Mouse (Mus musculus) kidney, adult 2 months (tissue): Measurements from ENCODE around the gene Rapgef3. TPM values are rescaled to one million over a fixed set of nuclear protein-coding genes. Genes with fewer than 3 reads are reported as not detected.

Experiments
- DNase-seq: peaks from one replicate; pipeline ENCODE4 v3.0.0; 2021
- H3K27ac ChIP-seq: fragments of 200-500 bp; 2 replicates; pipeline ENCODE4 v1.5.1; 2012; ENCODE audit warnings: low read depth, low read length, control low read depth, inconsistent platforms; ENCODE audit not compliant: insufficient read depth
- H3K27me3 ChIP-seq: fragments of 200-500 bp; replicated peaks from 2 replicates; pipeline ENCODE4 v1.6.1; 2012; ENCODE audit warnings: mild to moderate bottlenecking, moderate library complexity, low read length, inconsistent platforms; ENCODE audit not compliant: control insufficient read depth, insufficient read depth
- H3K36me3 ChIP-seq: fragments of 200-500 bp; 2 replicates; pipeline ENCODE4 v1.6.1; 2012; ENCODE audit warnings: mild to moderate bottlenecking, moderate library complexity, low read length, inconsistent platforms; ENCODE audit not compliant: control insufficient read depth, insufficient read depth
- H3K4me1 ChIP-seq: fragments of 200-500 bp; 2 replicates; pipeline ENCODE4 v1.6.1; 2011; ENCODE audit warnings: low read length; ENCODE audit not compliant: control insufficient read depth, insufficient read depth
- H3K4me3 ChIP-seq: fragments of 200-500 bp; 2 replicates; pipeline ENCODE4 v1.5.1; 2011; ENCODE audit warnings: mild to moderate bottlenecking, low read depth, low read length, control low read depth; ENCODE audit not compliant: insufficient read depth
- CTCF ChIP-seq: fragments of 200-500 bp; conservative IDR thresholded peaks from 2 replicates; pipeline ENCODE4 v1.5.1; 2011; ENCODE audit warnings: low read depth, mild to moderate bottlenecking, control low read depth, low read length, moderate library complexity, mixed read lengths; ENCODE audit not compliant: insufficient read depth, insufficient read length
- POLR2A ChIP-seq: fragments of 200-500 bp; IDR thresholded peaks from one replicate; pipeline ENCODE4 v1.6.1; 2011; ENCODE audit warnings: low read depth, low read length, control low read depth
- WGBS: fragments of 180-500 bp; shearing (Covaris S2); methylation state at CpG from one replicate; pipeline ENCODE4 v1.1.7; 2018; 5-methylcytosine and 5-hydroxymethylcytosine counted together
- polyA plus RNA-seq: library from polyadenylated mRNA; depleted of rRNA; stranded (reverse); fragments of >200 nt; gene quantifications from 2 replicates; pipeline ENCODE4 v1.2.3, GENCODE M21; 2012

The Rapgef3 gene
- polyA plus RNA-seq, 1 experiment = 136 TPM

DNA sequence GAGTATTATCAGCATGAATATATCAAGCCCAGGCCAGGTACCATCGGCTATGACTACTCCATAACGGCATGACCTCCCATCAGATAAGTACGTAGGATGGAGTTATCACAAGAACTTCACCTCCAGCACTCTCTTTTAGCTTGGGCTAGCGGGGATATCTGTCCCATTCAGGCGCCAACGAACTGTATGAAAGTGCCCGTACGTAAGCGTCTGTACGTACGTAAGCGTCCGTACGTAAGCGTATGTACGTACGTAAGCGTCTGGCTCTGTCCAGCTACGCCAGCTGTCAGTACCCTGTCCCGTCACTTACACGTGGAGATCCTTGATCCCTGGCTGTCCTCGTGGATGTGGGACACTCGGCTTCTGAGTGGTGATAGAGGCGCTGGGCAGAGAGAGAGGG, 21.0 kb downstream of the Rapgef3 start:
- 95% methylated on average over 24 of the region's 24 CpGs for WGBS
- H3K4me3 ChIP-seq = no peak overlapping the region
- H3K27me3 ChIP-seq = no peaks in the 10 kb centered on the region
- DNase-seq = no peak
- H3K27ac ChIP-seq = no peak overlapping the region
- H3K4me1 ChIP-seq = peaks cover 20% of the 10 kb centered on the region
- H3K36me3 ChIP-seq = peaks cover 18% of the 10 kb centered on the region
- TF ChIP-seq POLR2A = no peak
- TF ChIP-seq CTCF = no peak

DNA sequence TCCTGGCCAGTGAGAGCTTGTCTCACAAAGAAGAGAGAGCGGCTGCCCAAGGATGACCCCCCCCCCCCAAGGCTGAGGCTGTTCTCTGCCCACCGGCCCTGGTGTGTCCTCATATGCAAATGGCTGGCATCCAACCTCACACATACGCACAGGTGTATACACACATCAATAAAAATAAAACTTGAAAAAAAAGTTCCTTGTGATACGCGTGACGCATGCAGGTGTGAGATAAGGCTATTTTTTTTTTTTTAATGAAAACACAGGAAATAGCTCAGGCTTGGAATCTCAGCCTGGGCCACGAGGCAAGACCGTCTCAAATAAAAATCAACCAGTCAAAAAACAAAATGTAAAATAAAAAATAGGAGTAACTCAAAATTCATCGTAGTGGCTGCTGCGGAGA, 21.5 kb downstream of the Rapgef3 start:
- WGBS = 81% methylated on average over 10 of the region's 10 CpGs
- Histone ChIP-seq H3K27me3 (no peaks in the 10 kb centered on the region), H3K4me1 (peaks cover 22% of the 10 kb centered on the region), H3K4me3 (no peak overlapping the region), H3K36me3 (peaks cover 18% of the 10 kb centered on the region), H3K27ac (no peak overlapping the region)
- DNase-seq = no peak
- no peak for TF ChIP-seq CTCF
- TF ChIP-seq POLR2A = no peak

DNA sequence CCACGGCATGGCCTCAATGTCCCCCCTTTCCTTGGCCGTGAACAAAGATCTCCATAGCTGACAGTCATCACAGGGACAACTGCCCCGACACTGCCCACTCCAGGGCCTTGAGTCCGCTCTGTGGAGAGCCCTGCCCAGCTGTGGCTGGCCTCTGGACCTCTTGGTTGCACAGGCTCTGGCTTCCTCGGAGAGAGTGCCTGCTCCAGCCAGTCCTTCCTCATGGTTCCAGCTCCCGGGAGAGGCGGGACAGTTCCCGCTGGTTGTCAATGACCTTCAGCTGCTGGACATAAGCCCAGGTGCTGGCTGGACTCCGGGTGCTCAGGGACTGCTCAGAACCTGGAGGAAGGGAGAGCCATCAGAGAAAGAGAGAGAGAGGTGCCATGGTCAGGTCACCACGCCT, 22.4 kb downstream of the Rapgef3 start:
- peaks cover 16% of the 10 kb centered on the region for H3K36me3 ChIP-seq
- WGBS = 26% methylated on average over 10 of the region's 10 CpGs
- H3K4me1 ChIP-seq = peaks cover 22% of the 10 kb centered on the region
- DNase-seq = peak; percentile 95
- H3K27me3 ChIP-seq = no peaks in the 10 kb centered on the region
- H3K4me3 ChIP-seq = no peak overlapping the region
- TF ChIP-seq CTCF (no peak), POLR2A (no peak)
- H3K27ac ChIP-seq = peak overlapping the region; percentile 14

DNA sequence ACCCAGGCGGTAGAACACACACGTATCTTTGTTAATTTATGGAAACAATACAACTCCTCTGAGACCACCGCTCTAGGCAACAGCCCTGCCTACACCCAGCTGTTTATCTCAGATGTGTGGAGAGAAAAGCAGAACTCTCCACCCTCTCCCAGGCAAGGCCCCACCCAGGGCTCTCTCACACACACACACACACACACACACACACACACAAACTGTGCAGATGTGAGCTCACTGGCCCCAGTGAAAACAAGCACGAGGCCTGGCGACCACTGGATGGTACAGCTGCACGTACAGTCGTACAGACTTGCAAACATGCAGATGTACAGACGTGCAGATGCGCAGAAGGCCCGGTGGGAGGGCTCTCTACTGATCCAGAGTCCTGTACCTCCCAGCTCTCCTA, 22.8 kb downstream of the Rapgef3 start:
- WGBS = 80% methylated on average over 10 of the region's 10 CpGs
- peaks cover 12% of the 10 kb centered on the region for H3K36me3 ChIP-seq
- no peak for DNase-seq
- peaks cover 22% of the 10 kb centered on the region for H3K4me1 ChIP-seq
- no peak for TF ChIP-seq POLR2A
- no peak for TF ChIP-seq CTCF
- peak overlapping the region; percentile 14 for H3K27ac ChIP-seq
- no peaks in the 10 kb centered on the region for H3K27me3 ChIP-seq
- no peak overlapping the region for H3K4me3 ChIP-seq

DNA sequence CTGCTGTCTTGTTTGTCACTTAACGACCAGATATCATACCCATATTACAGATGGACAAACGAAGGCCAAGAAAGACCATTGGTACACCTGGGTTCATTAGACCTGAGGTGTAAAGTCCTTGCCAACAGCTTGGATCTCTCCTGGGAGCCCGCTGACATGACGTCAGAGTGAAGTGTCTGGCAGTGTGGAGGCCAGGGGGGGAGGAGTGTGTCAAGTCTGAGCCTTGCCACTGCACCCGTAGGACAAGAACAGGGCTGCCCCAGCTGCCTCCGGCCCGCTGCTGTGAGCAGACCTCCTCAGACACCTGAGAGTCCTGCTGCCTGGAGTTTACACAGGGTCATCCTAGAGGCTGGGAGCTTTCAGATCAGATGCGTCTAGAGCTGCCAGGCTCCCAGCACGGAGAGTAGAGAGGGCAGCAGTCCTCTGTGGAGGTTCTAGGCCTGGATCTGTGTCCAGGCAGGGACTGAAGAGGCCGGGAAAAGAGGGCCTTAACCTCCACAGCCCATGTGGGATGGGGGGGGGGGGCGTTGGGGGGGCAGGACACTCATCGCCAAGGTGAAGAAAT, 23.7 kb downstream of the Rapgef3 start:
- WGBS = 56% methylated on average over 12 of the region's 12 CpGs
- TF ChIP-seq POLR2A = no peak
- TF ChIP-seq CTCF = no peak

DNA sequence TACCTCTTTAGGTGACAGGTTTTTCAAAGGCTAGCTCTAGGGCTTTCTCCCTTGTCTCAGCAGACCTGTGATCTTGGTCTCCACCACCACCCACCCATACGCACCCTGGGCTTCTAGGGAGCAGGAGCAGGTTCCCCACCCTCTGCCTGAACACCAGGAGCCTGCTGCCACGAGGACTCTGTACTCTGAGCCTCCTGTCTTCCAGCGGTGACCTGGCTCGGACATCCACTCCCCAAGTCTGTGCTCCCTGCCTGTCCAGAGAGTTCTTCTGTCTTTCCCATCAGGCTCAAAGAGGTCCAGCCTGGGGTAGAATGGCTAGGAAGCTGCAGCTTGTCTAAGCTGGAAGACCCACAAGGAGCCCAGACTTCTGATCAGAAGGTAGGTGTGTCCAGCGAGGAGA, 24.6 kb downstream of the Rapgef3 start:
- 57% methylated on average over 5 of the region's 5 CpGs for WGBS

More for the DNA sequence above, 23.7 kb downstream of the Rapgef3 start:
- no peak overlapping the region for H3K27ac ChIP-seq
- no peak overlapping the region for H3K4me3 ChIP-seq
- no peak for DNase-seq
- peaks cover 8% of the 10 kb centered on the region; the same call in 1 of the 2 replicates for H3K36me3 ChIP-seq
- H3K4me1 ChIP-seq = peaks cover 22% of the 10 kb centered on the region
- H3K27me3 ChIP-seq = no peaks in the 10 kb centered on the region

DNA sequence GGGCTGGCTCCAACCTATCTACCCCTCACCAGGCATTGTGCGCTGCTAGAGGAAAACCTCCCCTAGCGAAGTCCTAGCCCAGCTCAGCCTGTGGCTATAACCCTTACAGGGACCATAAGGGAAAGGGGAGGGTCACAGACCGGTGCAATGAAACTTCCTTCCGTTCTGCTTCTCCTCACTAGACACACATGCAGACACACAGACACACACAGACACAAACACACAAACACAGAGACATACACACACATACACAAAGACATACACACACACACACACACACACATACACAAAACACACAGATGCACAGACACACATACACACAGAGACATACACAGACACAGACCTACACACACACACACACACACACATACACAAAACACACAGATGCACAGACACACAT, 25.2 kb downstream of the Rapgef3 start:
- no peak for TF ChIP-seq CTCF
- TF ChIP-seq POLR2A = no peak
- peaks cover 22% of the 10 kb centered on the region for H3K4me1 ChIP-seq
- no peak overlapping the region for H3K4me3 ChIP-seq
- WGBS = 57% methylated on average over 4 of the region's 4 CpGs
- DNase-seq = no peak
- no peak overlapping the region for H3K27ac ChIP-seq
- no peaks in the 10 kb centered on the region for H3K27me3 ChIP-seq
- H3K36me3 ChIP-seq = peaks cover 8% of the 10 kb centered on the region; the same call in 1 of the 2 replicates

More for the DNA sequence above, 24.6 kb downstream of the Rapgef3 start:
- Histone ChIP-seq H3K36me3 (peaks cover 8% of the 10 kb centered on the region; the same call in 1 of the 2 replicates), H3K27me3 (no peaks in the 10 kb centered on the region), H3K4me3 (no peak overlapping the region), H3K4me1 (peaks cover 22% of the 10 kb centered on the region), H3K27ac (no peak overlapping the region)
- TF ChIP-seq POLR2A = no peak
- no peak for TF ChIP-seq CTCF
- peak; percentile 58 for DNase-seq

DNA sequence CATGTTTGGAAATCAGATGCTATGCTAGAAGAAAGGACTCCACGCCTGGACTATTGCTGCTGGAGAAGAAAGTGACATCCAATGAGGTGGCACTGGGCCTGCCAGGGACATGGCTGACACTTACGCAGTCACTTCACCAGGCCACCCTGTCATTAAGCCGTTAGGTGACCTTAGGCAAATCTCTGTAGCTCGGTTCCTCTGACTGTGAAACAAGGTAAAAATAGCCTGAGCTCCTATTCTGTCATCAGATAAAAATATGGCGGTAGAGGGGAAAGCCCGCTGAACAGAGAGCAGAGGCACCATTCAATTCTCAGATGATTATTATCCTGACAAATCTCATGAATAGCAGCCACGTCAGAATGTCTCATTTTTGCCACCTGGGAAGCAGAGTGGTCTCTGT, 25.7 kb downstream of the Rapgef3 start:
- peak; percentile 12 for TF ChIP-seq POLR2A
- no peak for TF ChIP-seq CTCF
- Histone ChIP-seq H3K4me3 (no peak overlapping the region), H3K27me3 (no peaks in the 10 kb centered on the region), H3K36me3 (peaks cover 8% of the 10 kb centered on the region; the same call in 1 of the 2 replicates), H3K4me1 (peaks cover 22% of the 10 kb centered on the region), H3K27ac (no peak overlapping the region)
- DNase-seq = no peak
- WGBS = 44% methylated on average over 7 of the region's 7 CpGs
